Mouse (Mus musculus): ENCODE measurements around the gene Farsb. TPM values are rescaled to one million over a fixed set of nuclear protein-coding genes. Genes with fewer than 3 reads are reported as not detected.

Farsb gene
- polyA plus RNA-seq (2016; fragmentation: Nextera tagmentation; extraction: Ambion mirVana) = 159 and 160 TPM in 2 replicates

GRCm38 (mm10) chr1:78488752-78489492 lies at the start of gene Farsb:
Gene Farsb, minus strand, starts transcription at chr1:78488897.
- H3K9me3 ChIP-seq (replicated peaks) = no peaks in the 10 kb centered on the region
- ATAC-seq = peak; percentile 96
- peak within 1 kb of the TSS; percentile 86 for H3K9ac ChIP-seq
- 0 out of 2 replicates have a peak, but pooled peaks cover 6% of the 10 kb centered on the region for H3K27me3 ChIP-seq (replicated peaks)
- H3K27ac ChIP-seq = peak within 1 kb of the TSS; percentile 83
- peaks cover 44% of the 10 kb centered on the region for H3K4me1 ChIP-seq
- peaks cover 18% of the 10 kb centered on the region for H3K36me3 ChIP-seq
- H3K4me2 ChIP-seq = peak within 1 kb of the TSS; percentile 74
- WGBS (ENCODE audit: insufficient replicate concordance) = under 1% methylated on average over 31 of the region's 31 CpGs
- peak within 1 kb of the TSS; percentile 95 for H3K4me3 ChIP-seq

GRCm38 (mm10) chr1:78538396-78538795 lies 49.7 kb upstream of the Farsb start:
- no peak overlapping the region for H3K9ac ChIP-seq
- peaks cover 14% of the 10 kb centered on the region for H3K4me1 ChIP-seq
- no peak overlapping the region for H3K4me3 ChIP-seq
- H3K27me3 ChIP-seq (replicated peaks) = 0 out of 2 replicates have a peak, but pooled peaks cover 3% of the 10 kb centered on the region
- no peaks in the 10 kb centered on the region for H3K36me3 ChIP-seq
- no peak overlapping the region for H3K27ac ChIP-seq
- 78% methylated on average over 5 of the region's 5 CpGs for WGBS (ENCODE audit: insufficient replicate concordance)
- ATAC-seq = no peak
- H3K4me2 ChIP-seq = no peak overlapping the region
- H3K9me3 ChIP-seq (replicated peaks) = no peaks in the 10 kb centered on the region

GRCm38 (mm10) chr1:78537494-78538010 lies 48.9 kb upstream of the Farsb start:
- H3K9ac ChIP-seq = peak overlapping the region; percentile 27; the same call in 1 of the 2 replicates
- no peak overlapping the region for H3K27ac ChIP-seq
- H3K4me1 ChIP-seq = peaks cover 14% of the 10 kb centered on the region
- H3K4me2 ChIP-seq = peak overlapping the region; percentile 62
- H3K4me3 ChIP-seq = peak overlapping the region; percentile 35
- no peaks in the 10 kb centered on the region for H3K36me3 ChIP-seq
- peak; percentile 54; the same call in 1 of the 2 replicates for ATAC-seq
- no peaks in the 10 kb centered on the region for H3K9me3 ChIP-seq (replicated peaks)
- 0 out of 2 replicates have a peak, but pooled peaks cover 3% of the 10 kb centered on the region for H3K27me3 ChIP-seq (replicated peaks)
- WGBS (ENCODE audit: insufficient replicate concordance) = 12% methylated on average over 16 of the region's 16 CpGs

- H3K27me3 ChIP-seq (replicated peaks) = 0 out of 2 replicates have a peak, but pooled peaks cover 3% of the 10 kb centered on the region
- no peak for ATAC-seq
- H3K4me2 ChIP-seq = peak overlapping the region; percentile 62
- H3K27ac ChIP-seq = no peak overlapping the region
- H3K9ac ChIP-seq = no peak overlapping the region
- no peaks in the 10 kb centered on the region for H3K36me3 ChIP-seq
- peaks cover 14% of the 10 kb centered on the region for H3K4me1 ChIP-seq
- no peak overlapping the region for H3K4me3 ChIP-seq
- no peaks in the 10 kb centered on the region for H3K9me3 ChIP-seq (replicated peaks)
- 31% methylated on average over 19 of the region's 19 CpGs for WGBS (ENCODE audit: insufficient replicate concordance)
Measured at GRCm38 (mm10) chr1:78536310-78537164, 47.8 kb upstream of the Farsb start.

GRCm38 (mm10) chr1:78534428-78535150 lies 45.9 kb upstream of the Farsb start:
- ATAC-seq = peak; percentile 89
- H3K27me3 ChIP-seq (replicated peaks) = 0 out of 2 replicates have a peak, but pooled peaks cover 3% of the 10 kb centered on the region
- no peaks in the 10 kb centered on the region for H3K36me3 ChIP-seq
- 0 out of 2 replicates have a peak overlapping the region, but pooled peaks have one; percentile 5 for H3K4me2 ChIP-seq
- WGBS (ENCODE audit: insufficient replicate concordance) = 34% methylated on average over 9 of the region's 9 CpGs
- H3K4me1 ChIP-seq = peaks cover 14% of the 10 kb centered on the region
- H3K27ac ChIP-seq = no peak overlapping the region
- H3K9me3 ChIP-seq (replicated peaks) = no peaks in the 10 kb centered on the region
- H3K9ac ChIP-seq = no peak overlapping the region
- no peak overlapping the region for H3K4me3 ChIP-seq

- no peak overlapping the region for H3K4me2 ChIP-seq
- peaks cover 8% of the 10 kb centered on the region for H3K4me1 ChIP-seq
- no peak for ATAC-seq
- H3K27ac ChIP-seq = no peak overlapping the region
- no peaks in the 10 kb centered on the region for H3K9me3 ChIP-seq (replicated peaks)
- H3K4me3 ChIP-seq = no peak overlapping the region
- 78% methylated on average over 15 of the region's 15 CpGs for WGBS (ENCODE audit: insufficient replicate concordance)
- H3K36me3 ChIP-seq = no peaks in the 10 kb centered on the region
- H3K27me3 ChIP-seq (replicated peaks) = peaks cover 3% of the 10 kb centered on the region; the same call in 1 of the 2 replicates
- H3K9ac ChIP-seq = no peak overlapping the region
Measured at GRCm38 (mm10) chr1:78532184-78532800, 43.6 kb upstream of the Farsb start.

GRCm38 (mm10) chr1:78530500-78531215 lies 42.0 kb upstream of the Farsb start:
- Histone ChIP-seq H3K4me1 (peaks cover 7% of the 10 kb centered on the region), H3K27ac (no peak overlapping the region), H3K27me3 (replicated peaks) (no peaks in the 10 kb centered on the region; the same call in 1 of the 2 replicates), H3K9ac (no peak overlapping the region), H3K4me3 (no peak overlapping the region), H3K4me2 (no peak overlapping the region), H3K9me3 (replicated peaks) (no peaks in the 10 kb centered on the region), H3K36me3 (no peaks in the 10 kb centered on the region)
- ATAC-seq = no peak
- WGBS (ENCODE audit: insufficient replicate concordance) = 63% methylated on average over 7 of the region's 7 CpGs

- WGBS (ENCODE audit: insufficient replicate concordance) = 74% methylated on average over 8 of the region's 8 CpGs
- Histone ChIP-seq H3K4me2 (no peak overlapping the region), H3K4me1 (no peaks in the 10 kb centered on the region), H3K27ac (no peak overlapping the region), H3K9me3 (replicated peaks) (no peaks in the 10 kb centered on the region), H3K9ac (no peak overlapping the region), H3K36me3 (no peaks in the 10 kb centered on the region), H3K27me3 (replicated peaks) (no peaks in the 10 kb centered on the region; the same call in 1 of the 2 replicates), H3K4me3 (no peak overlapping the region)
- ATAC-seq = no peak
Measured at GRCm38 (mm10) chr1:78529011-78529410, 40.3 kb upstream of the Farsb start.

- Histone ChIP-seq H3K4me2 (no peak overlapping the region), H3K27me3 (replicated peaks) (no peaks in the 10 kb centered on the region; the same call in 1 of the 2 replicates), H3K9me3 (replicated peaks) (no peaks in the 10 kb centered on the region), H3K4me3 (no peak overlapping the region), H3K36me3 (no peaks in the 10 kb centered on the region), H3K27ac (no peak overlapping the region), H3K9ac (no peak overlapping the region), H3K4me1 (no peaks in the 10 kb centered on the region)
- WGBS (ENCODE audit: insufficient replicate concordance) = 77% methylated on average over 3 of the region's 3 CpGs
- ATAC-seq = no peak
Measured at GRCm38 (mm10) chr1:78528356-78528755, 39.7 kb upstream of the Farsb start.

GRCm38 (mm10) chr1:78525189-78525886 lies 36.6 kb upstream of the Farsb start:
- Histone ChIP-seq H3K9me3 (replicated peaks) (no peaks in the 10 kb centered on the region), H3K4me1 (no peaks in the 10 kb centered on the region), H3K27ac (no peak overlapping the region), H3K4me3 (no peak overlapping the region), H3K36me3 (no peaks in the 10 kb centered on the region), H3K9ac (no peak overlapping the region), H3K27me3 (replicated peaks) (no peaks in the 10 kb centered on the region; the same call in 1 of the 2 replicates), H3K4me2 (no peak overlapping the region)
- WGBS (ENCODE audit: insufficient replicate concordance) = 44% methylated on average over 23 of the region's 23 CpGs
- no peak for ATAC-seq

Data from liver, embryonic 12.5 days (tissue).